Mouse (Mus musculus) spleen, postnatal 10 days (tissue): ENCODE data around the gene Chek2.

Experiments used
- DNase-seq, 2 experiments: peaks; one replicate each; pipeline ENCODE4 v3.0.0; 2021 to 2022; ENCODE audit warnings: low spot score in 2 of 2

Chek2 gene

DNA sequence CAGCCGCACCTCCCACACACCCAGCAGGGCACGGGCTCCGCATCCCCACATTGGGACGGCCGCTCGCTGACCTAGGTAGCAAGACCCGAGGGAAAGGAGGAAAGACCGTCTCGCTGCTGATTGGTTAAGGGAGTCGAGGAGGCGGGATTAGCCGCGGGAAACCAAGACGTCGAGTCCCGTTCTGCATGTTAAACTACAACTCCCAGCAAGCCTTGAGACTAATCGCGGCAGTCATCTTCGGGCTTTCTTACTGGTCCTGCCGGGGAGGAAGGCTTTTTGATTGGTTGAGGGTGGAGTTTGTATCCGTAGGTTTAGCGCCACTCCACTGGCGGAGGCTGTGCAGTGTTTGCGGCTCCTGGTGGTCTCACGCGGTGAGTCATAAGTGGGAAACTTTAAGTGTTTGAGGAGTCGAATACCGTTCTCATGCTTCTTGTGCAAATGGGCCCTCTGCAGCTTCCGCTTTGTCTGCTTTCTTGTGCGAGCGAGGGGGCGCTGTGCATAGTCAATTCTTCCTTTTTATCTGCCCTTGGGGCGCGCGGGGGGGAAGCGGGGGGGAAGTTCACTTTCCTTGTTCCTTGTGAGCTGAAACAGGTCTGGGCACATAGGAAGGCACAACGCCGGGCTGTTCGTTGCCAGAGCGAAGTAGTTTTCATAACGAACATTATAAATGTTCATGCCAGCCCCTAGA lies at the start of gene Chek2, which contains the start of gene Hscb:
Gene Chek2, plus strand, starts transcription at position 302 of the 688 bp plus-strand sequence.
Gene Hscb, minus strand, starts transcription at position 100 of the 688 bp plus-strand sequence.
- DNase-seq = peak; percentile 98

DNA sequence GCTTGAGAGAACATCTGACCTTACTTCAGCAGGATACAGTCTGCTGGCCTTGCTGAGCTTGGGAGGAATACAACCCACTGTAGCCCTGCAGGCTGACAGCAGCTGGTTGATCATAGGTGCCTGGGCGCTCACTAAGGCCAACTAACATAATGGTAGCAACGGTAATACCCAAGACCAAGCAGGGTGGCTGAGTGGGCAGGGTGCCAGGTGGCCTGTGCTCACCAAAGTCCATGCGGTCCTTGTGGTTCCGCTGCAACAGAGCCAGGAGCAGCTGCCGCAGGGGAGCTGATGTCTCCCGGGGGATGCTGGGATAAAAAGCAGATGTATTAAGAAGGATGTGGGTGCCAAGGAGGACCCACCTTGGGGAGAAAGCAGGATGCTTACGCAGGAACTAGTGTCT lies 45.4 kb upstream of the Chek2 start:
- DNase-seq = no peak

DNA sequence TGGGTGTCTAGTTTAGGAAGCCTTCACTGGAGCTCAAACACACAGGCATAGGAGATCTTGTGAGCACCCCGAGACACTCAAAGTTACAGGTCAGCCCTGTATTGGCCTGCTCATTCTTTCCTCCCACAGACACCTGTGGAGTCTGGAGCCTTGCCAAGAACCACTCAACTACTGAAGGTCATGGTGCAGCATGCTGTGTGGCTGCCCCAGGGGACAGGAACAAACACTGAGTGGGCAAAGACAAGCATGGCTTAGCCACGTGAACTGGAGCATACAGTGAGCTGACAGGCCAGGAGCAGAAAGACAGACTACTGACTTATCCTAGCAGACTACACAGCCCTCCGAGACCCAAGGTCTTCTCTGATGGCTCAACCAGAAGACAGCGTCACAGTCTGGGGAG lies 42.1 kb upstream of the Chek2 start:
- DNase-seq = no peak

DNA sequence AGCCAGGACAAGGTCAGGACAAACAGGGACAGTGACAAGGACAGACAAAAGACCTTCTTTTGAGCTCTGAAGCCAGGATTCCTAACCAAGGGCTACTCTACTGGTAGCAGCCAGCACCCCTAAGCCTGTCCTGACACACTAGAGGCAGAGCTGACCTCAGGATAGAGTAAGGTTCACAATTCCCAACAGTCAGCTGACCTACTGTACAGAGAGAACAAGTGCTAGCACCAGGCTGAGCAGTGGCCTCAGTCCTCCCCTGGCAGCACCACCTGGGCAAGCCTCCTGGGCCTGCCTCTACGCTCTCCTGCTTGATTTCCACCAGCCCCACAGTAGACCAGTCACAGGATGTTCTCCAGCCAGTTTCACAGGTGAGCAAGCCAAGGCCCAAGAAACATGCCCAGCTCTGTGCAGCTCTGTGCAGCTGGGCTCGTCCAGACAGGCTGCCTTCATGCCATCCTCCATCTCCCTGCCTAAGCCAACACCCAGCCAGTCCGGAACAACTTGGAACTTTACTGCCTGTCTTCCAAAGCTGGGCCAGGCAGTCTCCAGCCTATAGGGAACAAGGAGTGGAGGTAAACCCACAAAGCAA lies 38.6 kb upstream of the Chek2 start:
- DNase-seq = no peak

DNA sequence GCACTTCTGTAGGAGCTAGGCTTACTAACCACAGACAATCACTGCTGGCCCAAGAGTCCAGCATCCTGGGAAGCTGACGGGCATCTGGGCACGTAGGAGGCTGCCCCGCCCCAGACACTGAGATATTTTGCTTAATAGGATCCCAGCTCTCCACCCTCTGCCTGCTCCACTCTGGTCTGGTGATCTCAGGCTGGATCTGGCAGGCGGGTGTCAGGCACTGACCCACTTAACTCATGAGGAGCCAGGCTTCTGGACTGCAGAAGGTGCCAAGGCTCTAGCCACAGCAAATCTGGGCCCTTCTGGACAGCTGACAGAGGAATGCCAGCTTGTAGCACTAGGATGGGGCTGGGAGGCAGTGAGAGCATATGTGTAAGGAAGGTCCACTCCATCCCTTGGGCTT lies 37.6 kb upstream of the Chek2 start:
- no peak for DNase-seq

DNA sequence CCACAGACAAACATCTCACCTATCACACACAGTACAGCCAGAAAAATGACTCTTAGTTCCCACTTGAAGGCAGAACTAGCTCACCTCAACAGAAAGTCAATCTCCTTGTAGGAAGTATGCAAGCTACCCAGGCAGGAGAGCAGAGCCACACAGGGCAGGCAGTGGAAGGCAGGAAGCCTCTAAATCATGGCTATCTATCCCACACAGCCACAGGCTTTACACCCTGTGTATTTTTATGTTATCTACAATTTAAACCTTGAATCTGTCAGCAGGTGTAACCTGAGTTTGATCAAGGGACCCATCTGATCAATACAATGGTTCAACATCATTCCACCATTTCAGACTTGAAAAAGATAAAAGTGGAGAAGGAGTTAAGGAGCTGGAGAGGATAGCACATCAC lies 37.0 kb upstream of the Chek2 start:
- no peak for DNase-seq

DNA sequence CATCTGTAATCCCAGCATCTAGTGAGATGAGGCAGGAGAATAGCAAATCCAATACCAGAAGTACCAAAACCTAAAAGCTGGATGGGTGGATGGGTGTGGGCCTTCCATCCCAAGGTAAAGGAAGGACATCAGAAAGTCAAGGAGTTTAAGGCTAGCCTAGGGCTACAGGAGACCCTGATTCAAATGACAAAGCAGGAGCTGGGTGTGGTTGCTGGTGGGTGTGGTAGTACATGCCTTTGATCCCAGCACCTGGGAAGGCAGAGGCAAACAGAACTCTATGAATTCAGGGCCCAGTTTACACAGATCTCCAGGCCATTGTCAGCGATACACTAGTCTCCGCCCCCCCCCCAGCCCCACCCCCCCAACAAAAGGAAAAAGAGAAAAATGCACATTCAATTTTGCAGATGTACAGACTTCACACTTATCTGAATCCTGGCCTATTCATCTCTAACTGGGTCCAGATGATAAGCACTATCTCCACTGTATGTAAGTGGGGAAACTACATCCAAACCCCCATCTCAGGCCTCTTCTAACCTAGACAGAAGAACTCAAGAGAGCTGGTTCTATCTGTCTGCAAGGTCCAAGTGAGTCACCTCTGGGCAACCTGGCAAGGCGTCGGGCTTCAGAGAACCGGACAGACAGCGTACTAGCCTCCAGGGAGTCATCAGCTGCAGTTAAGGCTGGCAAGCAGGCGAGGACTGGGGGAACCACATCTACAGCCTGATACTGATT lies 35.6 kb upstream of the Chek2 start:
- no peak for DNase-seq

DNA sequence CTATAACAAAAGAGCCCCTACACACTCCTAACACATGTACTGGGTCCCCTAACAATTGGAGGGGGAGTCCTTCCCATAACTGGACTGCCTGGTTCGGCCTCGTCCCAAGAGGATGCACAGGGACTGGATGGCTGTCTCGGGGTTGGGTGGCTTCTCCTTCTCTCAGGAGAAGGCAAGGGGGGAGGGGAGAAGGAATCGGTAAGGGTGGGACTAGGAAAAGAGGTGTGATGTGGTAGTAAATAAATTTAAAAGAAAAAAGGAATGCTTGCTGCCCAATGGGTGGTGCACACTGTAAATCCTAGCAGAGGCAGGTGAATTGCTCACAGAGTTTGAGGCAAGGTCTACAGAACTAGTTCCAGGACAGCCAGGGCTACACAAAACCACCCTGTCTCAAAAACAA lies 33.6 kb upstream of the Chek2 start:
- no peak for DNase-seq

DNA sequence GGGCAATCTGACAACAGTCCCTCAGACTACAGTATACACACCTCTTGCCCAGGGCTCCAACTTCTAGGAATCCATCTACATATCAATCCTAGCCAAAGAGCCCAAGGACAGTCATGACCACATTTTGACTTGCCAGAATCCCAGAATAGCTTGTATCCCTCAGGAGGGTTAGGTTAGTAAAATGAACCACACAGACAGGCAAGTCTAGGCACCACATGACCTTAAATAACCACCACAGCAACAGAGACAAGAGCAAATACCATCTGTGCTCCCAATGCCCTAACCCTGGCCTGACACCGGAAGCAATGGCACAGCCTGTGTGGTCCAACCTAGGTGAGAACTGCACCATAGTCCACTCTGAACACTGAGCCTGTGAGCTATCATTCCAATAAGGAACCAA lies 33.1 kb upstream of the Chek2 start:
- no peak for DNase-seq

DNA sequence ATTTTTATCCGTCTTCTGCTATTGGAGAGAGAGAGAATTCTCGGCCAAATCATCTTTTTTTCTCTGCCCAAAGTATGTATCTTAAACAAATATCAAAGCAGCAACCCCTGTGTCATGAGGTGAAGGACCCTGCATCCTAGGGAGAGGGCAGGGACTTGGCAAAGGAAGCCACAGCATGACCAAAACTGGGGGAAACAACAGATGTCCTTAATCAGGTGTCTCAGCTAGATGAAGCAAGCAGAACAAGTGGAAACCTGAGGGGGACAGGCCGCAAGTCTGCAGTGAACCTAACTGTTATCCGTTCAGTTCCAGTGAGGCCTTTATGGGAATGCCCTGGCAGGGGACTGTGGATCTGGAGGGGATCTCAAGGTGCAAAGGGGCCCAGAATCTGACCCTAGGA lies 32.3 kb upstream of the Chek2 start:
- DNase-seq = no peak

DNA sequence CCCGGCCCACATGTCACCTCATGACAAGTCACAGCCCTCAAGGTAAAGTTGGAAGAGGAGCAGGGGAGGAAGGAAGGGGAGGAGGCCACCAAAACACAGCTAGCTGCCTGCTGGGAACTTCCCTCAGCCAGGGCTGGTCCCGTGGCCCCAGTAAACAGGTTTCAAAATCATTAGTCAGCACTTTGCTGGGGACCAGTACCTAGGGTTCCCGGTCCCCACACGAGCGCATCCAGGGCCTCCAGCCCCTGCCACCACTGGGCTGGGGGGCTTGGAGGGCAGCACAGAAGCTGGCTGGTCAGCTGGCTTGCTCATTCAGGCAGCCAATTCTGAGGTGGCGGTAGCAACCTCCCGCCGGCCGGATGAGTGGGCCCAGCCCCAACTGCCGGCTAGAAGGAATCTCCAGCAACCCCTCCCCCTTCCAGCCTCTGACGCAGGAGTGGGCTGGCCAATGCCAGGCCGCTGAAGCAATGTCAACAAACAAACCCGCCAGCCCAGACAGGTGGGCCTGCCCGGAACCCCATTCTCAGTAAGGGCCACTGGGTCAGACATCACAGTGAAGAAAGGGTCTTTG lies 31.6 kb upstream of the Chek2 start:
- DNase-seq = peak; percentile 84 to 90

DNA sequence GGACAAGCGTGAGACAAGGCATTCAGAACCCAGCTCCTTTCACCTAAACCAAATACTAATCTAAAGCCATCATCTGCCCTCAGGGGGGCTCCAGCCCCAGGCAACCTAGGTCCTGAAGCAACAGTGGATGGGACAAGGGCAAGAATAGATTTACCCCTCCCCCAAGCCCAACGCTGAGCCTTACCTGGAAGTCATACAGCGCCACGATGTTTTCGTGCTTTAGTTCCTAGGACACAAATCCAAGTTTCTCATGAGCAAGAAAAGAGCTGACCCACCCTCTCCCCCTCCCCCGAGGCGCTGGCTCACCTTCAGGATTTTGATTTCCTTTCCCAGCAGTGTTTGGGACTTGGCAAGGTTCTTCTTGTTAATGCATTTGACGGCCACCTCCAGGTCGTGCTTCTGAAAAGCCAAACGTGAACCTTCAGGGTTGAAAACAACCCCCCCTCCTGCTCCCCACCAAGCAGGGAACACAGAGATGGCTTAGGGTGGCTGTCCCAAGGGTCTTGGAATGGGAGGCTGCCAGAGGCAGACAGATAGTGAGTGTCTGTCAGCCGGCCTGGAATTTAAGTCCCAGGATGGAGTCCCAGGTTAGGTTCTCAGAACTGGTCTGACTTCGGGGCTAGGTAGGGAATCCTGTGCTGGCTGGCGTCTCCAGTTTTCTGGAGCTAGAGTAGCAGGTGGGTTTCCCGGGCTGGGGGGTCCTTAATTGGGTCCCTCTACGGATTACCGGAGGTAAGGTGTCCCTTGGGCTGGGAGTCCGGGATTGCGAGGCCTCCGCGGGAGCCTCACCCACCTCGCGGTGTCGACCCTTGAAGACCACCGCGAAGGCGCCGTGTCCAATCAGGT lies 30.7 kb upstream of the Chek2 start:
- peak; percentile 57 to 64 for DNase-seq

DNA sequence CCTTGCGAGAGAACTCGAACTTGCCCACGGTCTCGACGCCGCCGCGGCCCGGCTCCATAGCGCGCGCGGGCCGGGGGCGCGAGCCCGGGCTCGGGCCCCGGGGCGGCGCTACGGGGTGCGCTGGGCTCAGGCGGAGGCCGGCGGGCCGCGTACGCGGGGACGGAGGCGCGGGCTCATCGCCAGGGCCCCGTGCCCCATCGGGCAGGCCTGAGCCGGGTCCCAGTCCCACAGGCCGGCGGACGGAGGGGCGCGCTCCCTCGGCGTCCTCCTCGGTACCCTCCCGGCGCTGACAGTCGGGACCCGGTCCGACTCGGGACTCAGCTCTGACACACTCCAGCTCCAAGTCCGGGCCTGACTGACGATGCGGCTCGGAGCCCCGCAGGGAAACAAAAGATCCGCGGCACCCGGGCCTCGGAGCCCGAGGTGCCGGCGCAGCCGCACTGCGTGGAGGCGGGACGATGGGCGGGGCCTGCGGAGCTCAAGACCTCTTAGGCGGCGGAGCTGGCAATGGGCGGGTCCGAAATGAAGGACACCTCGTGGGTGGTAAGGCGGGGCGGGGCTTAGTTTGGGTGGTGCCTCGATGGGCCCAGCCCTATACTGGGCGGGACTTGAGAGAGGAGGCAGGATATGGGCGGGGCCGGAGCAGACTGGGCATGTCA lies 30.0 kb upstream of the Chek2 start, which contains the start of gene Ulk1:
Gene Ulk1, minus strand, starts transcription at position 431 of the 659 bp plus-strand sequence.
- DNase-seq = peak; percentile 100

DNA sequence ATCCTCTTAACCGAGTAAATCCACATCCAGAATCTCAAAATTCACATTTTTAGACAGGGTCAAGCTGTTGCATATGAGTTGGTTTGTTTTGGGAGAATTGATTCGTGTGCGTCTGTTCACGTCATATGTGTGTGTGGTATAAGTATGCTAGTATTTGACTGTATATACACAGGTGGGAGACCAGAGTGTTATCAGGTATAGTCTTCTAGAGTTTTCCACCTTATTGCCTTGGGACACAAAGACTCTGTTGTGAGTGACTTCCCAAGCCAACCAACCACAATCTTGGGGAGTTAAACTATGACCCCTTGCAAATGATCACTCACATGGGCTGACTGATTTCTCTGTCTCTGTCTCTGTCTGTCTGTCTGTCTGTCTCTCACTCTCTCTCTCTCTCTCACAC lies 15.4 kb upstream of the Chek2 start:
- DNase-seq = no peak

DNA sequence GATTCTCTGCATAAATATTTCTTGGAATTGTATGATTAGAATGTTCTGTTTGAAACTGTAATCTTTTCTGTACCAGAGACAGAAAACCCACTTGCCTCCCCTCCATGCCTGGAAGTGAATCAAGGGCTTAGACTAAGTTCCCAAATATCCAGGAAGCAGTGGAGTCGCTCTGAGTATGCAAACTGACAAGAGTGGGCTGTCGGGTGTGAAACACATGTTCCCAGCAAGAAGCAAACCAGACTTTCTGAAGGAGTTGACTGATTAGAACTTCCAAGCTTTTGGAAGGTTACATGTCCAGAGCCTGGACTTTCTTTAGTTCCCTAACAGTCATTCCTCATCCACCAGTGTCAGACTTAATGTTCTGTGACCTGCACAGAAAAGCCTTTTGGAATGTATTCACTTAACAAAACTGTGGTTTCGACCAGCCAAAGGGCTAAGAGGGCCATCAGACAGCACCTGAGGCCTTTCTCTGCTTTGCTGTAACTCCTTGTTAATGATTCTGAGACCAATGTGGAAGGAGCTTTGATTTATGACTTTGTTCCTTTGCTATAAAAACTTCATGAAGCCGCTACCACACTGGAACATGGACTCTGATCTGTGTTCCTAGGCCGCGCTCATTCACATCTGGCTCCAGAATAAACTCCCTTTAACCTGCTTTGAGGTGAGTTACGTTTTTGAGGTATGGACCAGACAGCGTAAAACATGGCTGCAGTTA lies 12.8 kb upstream of the Chek2 start:
- DNase-seq = no peak

DNA sequence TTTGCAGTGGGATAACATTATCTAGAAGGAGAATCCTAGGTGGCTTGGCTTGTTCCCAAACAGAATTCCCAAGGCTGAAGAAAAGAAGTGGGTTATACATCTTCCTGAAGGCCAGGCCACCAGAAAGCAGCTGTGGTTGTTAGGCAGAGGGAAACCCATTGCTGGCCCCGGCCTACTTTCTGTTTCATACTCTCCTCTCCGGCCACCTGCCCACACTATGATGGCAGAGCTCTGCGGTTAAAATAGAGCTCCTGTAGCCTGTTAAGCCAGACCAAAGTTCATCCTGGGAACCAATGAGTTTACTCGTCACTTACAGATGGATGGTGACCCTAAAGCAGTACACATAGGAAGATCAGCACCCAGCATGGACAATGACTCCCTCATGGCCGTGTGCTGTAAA lies 12.2 kb upstream of the Chek2 start:
- DNase-seq = no peak

DNA sequence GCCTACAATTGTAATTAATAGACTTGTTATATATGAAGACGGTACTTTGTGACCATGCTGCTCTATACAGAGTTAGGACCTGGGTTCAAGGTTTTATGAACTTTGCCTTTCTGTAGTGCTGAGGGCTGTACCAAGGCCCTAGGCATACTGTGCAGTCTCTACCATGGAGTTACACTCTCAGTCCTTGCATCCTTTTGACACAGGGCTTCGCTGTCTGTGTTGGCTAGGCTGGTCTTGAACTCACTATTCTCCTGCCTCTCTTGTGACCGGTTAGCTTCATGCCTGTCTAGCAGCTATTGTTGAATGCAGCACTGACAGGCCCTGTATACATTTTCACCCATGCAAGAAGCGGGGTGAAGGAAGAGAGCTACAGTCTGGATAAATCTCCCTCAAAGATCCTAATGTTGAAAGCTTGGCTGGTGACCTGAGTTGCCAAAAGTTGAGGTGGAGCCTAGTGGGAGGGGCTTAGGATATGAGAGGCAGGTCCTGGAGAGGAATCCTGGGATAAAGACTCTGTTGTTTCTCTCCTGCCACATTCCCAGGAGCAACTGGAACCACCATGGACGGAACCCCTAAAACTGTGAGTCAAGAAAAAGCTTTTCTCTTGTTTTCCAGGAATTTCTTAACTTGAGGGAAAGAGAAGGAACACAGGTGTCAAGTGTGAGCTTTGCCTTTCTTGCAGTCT lies 8.6 kb upstream of the Chek2 start:
- DNase-seq = no peak

DNA sequence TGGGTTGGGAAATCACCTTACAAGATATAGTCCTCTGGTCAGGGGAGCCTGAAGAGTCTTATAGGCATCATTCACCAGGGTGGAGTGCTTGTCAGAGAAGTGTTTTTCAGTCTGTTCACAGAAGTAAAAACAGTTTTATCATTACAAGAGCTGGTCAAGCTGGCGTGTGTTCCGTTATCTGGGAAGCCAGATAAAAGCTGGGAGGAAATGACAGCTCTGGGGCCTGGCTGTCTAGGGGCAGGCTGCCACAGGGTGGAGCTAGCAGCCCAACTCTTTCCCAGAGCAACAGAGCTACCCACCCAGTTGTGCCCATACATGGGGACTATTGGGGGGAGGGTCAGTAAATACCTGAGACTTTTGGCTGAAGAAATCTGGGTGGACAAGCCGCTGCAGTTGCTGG lies 3.8 kb upstream of the Chek2 start:
- DNase-seq = peak; percentile 77 to 84

DNA sequence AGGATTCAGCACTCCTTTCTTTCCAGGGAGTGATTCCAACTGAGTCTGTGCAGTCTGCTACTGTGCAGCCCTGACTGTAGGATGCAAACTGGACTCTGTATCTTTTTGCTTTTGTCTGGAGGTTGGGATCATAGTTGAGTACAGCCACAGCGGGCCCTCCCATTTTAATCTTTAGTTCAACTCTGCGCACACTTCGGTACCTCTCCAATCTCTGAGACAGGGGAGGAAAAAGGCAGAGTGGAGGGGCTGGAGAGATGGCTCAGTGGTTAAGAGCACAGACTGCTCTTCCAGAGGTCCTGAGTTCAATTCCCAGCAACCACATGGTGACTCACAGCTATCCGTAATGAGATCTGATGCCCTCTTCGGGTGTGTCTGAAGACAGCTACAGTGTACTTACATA lies 1.8 kb upstream of the Chek2 start:
- DNase-seq = peak; percentile 26 to 30
